Mouse (Mus musculus) MEL (cell line): ENCODE results near the gene Sgsm3.

ENCODE experiments used
- CHD2 ChIP-seq: IDR thresholded peaks from 2 replicates; pipeline ENCODE4 v1.6.1; 2011; ENCODE audit warnings: low read length, improper control_type of control experiment
- CTCF ChIP-seq, 3 experiments: IDR thresholded peaks in 2 of 3; conservative IDR thresholded peaks in 1 of 3; 2 replicates each; pipeline ENCODE4 v1.5.1; 2011 to 2012; ENCODE audit warnings: low read length in 3 of 3, low read depth in 2 of 3, mild to moderate bottlenecking in 2 of 3, improper control_type of control experiment in 1 of 3, inconsistent platforms in 1 of 3, mixed read lengths in 1 of 3, moderate library complexity in 1 of 3; ENCODE audit not compliant: control insufficient read depth in 1 of 3, insufficient read depth in 1 of 3, poor library complexity in 1 of 3, severe bottlenecking in 1 of 3
- EP300 ChIP-seq, 2 experiments: IDR thresholded peaks; 2 replicates each; pipeline ENCODE4 v1.6.1; 2011; ENCODE audit warnings: improper control_type of control experiment in 2 of 2, low read length in 2 of 2, low read depth in 1 of 2, mild to moderate bottlenecking in 1 of 2
- GABPA ChIP-seq: IDR thresholded peaks from 2 replicates; pipeline ENCODE4 v1.6.1; 2012; ENCODE audit warnings: low read depth, mild to moderate bottlenecking, inconsistent platforms, low read length, improper control_type of control experiment, moderate library complexity
- HCFC1 ChIP-seq: IDR thresholded peaks from 2 replicates; pipeline ENCODE4 v1.6.1; 2012; ENCODE audit warnings: low read depth, mild to moderate bottlenecking, inconsistent platforms, low read length, improper control_type of control experiment, moderate library complexity
- MAX ChIP-seq: IDR thresholded peaks from 2 replicates; pipeline ENCODE4 v1.6.1; 2011; ENCODE audit warnings: low read length, improper control_type of control experiment
- MAZ ChIP-seq: IDR thresholded peaks from 2 replicates; pipeline ENCODE4 v1.6.1; 2012; ENCODE audit warnings: low read depth, mild to moderate bottlenecking, inconsistent platforms, low read length, improper control_type of control experiment
- MXI1 ChIP-seq: IDR thresholded peaks from 2 replicates; pipeline ENCODE4 v1.6.1; 2011; ENCODE audit warnings: mild to moderate bottlenecking, low read depth, low read length, improper control_type of control experiment
- POLR2A ChIP-seq, 2 experiments: IDR thresholded peaks; 2 replicates each; pipeline ENCODE4 v1.6.1; 2011 to 2012; ENCODE audit warnings: low read length in 2 of 2, mild to moderate bottlenecking in 2 of 2, control low read depth in 1 of 2, improper control_type of control experiment in 1 of 2, low read depth in 1 of 2, moderate library complexity in 1 of 2; ENCODE audit not compliant: control insufficient read depth in 1 of 2, insufficient read depth in 1 of 2, poor library complexity in 1 of 2
- POLR2AphosphoS2 ChIP-seq: IDR thresholded peaks from 2 replicates; pipeline ENCODE4 v1.6.1; 2011; ENCODE audit warnings: low read length, improper control_type of control experiment
- SIN3A ChIP-seq: IDR thresholded peaks from 2 replicates; pipeline ENCODE4 v1.6.1; 2012; ENCODE audit warnings: low read length, improper control_type of control experiment, inconsistent platforms
- SMC3 ChIP-seq: IDR thresholded peaks from 2 replicates; pipeline ENCODE4 v1.6.1; 2011; ENCODE audit warnings: low read depth, low read length, improper control_type of control experiment
- TBP ChIP-seq: IDR thresholded peaks from 2 replicates; pipeline ENCODE4 v1.8.0; 2011; ENCODE audit warnings: low read depth, low read length, improper control_type of control experiment
- USF1 ChIP-seq: IDR thresholded peaks from 2 replicates; pipeline ENCODE4 v1.6.1; 2014; ENCODE audit warnings: low read depth, mild to moderate bottlenecking, inconsistent platforms, low read length, improper control_type of control experiment, moderate library complexity

- TF ChIP-seq CTCF (IDR thresholded peaks at IDR 0.05 in 2 of 3, conservative IDR thresholded peaks at IDR 0.05 in 1 of 3; ENCODE audit: control insufficient read depth in 1 of 3, insufficient read depth in 1 of 3, low read depth in 2 of 3, low read length in 3 of 3, poor library complexity in 1 of 3, severe bottlenecking in 1 of 3) (no peak), POLR2A (IDR thresholded peaks at IDR 0.05; ENCODE audit: control insufficient read depth in 1 of 2, insufficient read depth in 1 of 2, low read depth in 1 of 2, low read length in 2 of 2, poor library complexity in 1 of 2) (no peak), GABPA (no peak), POLR2AphosphoS2 (no peak), MXI1 (no peak), MAZ (no peak), EP300 (IDR thresholded peaks at IDR 0.05; ENCODE audit: low read depth in 1 of 2, low read length in 2 of 2) (no peak), TBP (no peak), CHD2 (no peak), MAX (no peak), USF1 (no peak), HCFC1 (no peak), SIN3A (no peak), SMC3 (no peak)
These were observed 44.9 kb downstream of the Sgsm3 start for GRCm38 (mm10) chr15:81022437-81022836.
